Mouse (Mus musculus): ENCODE results near the gene Mecr. TPM values are rescaled to one million over a fixed set of nuclear protein-coding genes. Genes with fewer than 3 reads are reported as not detected.

The Mecr gene
- polyA plus RNA-seq, 1 experiment: 38.6 TPM

GRCm38 (mm10) chr4:131890692-131891091 is 47.4 kb downstream of the Mecr start:
- TF ChIP-seq USF1 (IDR thresholded peaks at IDR 0.05; ENCODE audit: low read depth) (no peak), SRF (IDR thresholded peaks at IDR 0.05; ENCODE audit: control insufficient read depth, insufficient read length, low read depth) (no peak), REST (IDR thresholded peaks at IDR 0.05; ENCODE audit: insufficient read depth, insufficient read length) (no peak), MYOD1 (IDR thresholded peaks at IDR 0.05; ENCODE audit: control insufficient read depth in 1 of 3, insufficient read length in 2 of 3, low read depth in 2 of 3) (no peak), TCF12 (IDR thresholded peaks at IDR 0.05; ENCODE audit: insufficient read depth, poor library complexity, severe bottlenecking) (no peak), CEBPB (IDR thresholded peaks at IDR 0.05; ENCODE audit: insufficient read depth, poor library complexity, severe bottlenecking) (no peak), POLR2AphosphoS2 (IDR thresholded peaks at IDR 0.05; ENCODE audit: insufficient read length, low read depth) (no peak), TCF3 (IDR thresholded peaks at IDR 0.05; ENCODE audit: insufficient read length, low read depth) (no peak), MYOG (IDR thresholded peaks at IDR 0.05; ENCODE audit: control insufficient read depth in 1 of 3, insufficient read depth in 1 of 3, insufficient read length in 2 of 3, low read depth in 2 of 3) (no peak), E2F4 (IDR thresholded peaks at IDR 0.05; ENCODE audit: insufficient read depth) (no peak), MAX (IDR thresholded peaks at IDR 0.05; ENCODE audit: low read depth) (no peak), POLR2A (IDR thresholded peaks at IDR 0.05; ENCODE audit: insufficient read length, low read depth) (no peak)
- Histone ChIP-seq H3K4me3 (no peak overlapping the region), H3K36me3 (ENCODE audit: control insufficient read depth, insufficient read depth) (peaks cover 50% of the 10 kb centered on the region), H3K79me2 (ENCODE audit: control insufficient read depth, insufficient read depth) (peaks cover 54% of the 10 kb centered on the region), H3ac (ENCODE audit: control insufficient read depth, insufficient read length) (no peak overlapping the region), H3K27me3 (ENCODE audit: control insufficient read depth, insufficient read depth, insufficient read length) (no peaks in the 10 kb centered on the region), H3K4me2 (ENCODE audit: low read depth) (no peak overlapping the region)

- Histone ChIP-seq H3K79me2 (ENCODE audit: control insufficient read depth, insufficient read depth) (no peaks in the 10 kb centered on the region), H3ac (ENCODE audit: control insufficient read depth, insufficient read length) (no peak overlapping the region), H3K36me3 (ENCODE audit: control insufficient read depth, insufficient read depth) (peaks cover 38% of the 10 kb centered on the region), H3K27me3 (ENCODE audit: control insufficient read depth, insufficient read depth, insufficient read length) (no peaks in the 10 kb centered on the region), H3K4me3 (no peak overlapping the region), H3K4me2 (ENCODE audit: low read depth) (no peak overlapping the region)
- no peak for TF ChIP-seq MYOG (IDR thresholded peaks at IDR 0.05; ENCODE audit: control insufficient read depth in 1 of 3, insufficient read depth in 1 of 3, insufficient read length in 2 of 3, low read depth in 2 of 3)
- TF ChIP-seq REST (IDR thresholded peaks at IDR 0.05; ENCODE audit: insufficient read depth, insufficient read length): no peak
- no peak for TF ChIP-seq CEBPB (IDR thresholded peaks at IDR 0.05; ENCODE audit: insufficient read depth, poor library complexity, severe bottlenecking)
- TF ChIP-seq MYOD1 (IDR thresholded peaks at IDR 0.05; ENCODE audit: control insufficient read depth in 1 of 3, insufficient read length in 2 of 3, low read depth in 2 of 3): no peak
- TF ChIP-seq TCF3 (IDR thresholded peaks at IDR 0.05; ENCODE audit: insufficient read length, low read depth): no peak
- TF ChIP-seq POLR2AphosphoS2 (IDR thresholded peaks at IDR 0.05; ENCODE audit: insufficient read length, low read depth): no peak
- no peak for TF ChIP-seq TCF12 (IDR thresholded peaks at IDR 0.05; ENCODE audit: insufficient read depth, poor library complexity, severe bottlenecking)
- no peak for TF ChIP-seq MAX (IDR thresholded peaks at IDR 0.05; ENCODE audit: low read depth)
- TF ChIP-seq E2F4 (IDR thresholded peaks at IDR 0.05; ENCODE audit: insufficient read depth): no peak
- TF ChIP-seq USF1 (IDR thresholded peaks at IDR 0.05; ENCODE audit: low read depth): no peak
- TF ChIP-seq SRF (IDR thresholded peaks at IDR 0.05; ENCODE audit: control insufficient read depth, insufficient read length, low read depth): no peak
- TF ChIP-seq POLR2A (IDR thresholded peaks at IDR 0.05; ENCODE audit: insufficient read length, low read depth): no peak
Observed at GRCm38 (mm10) chr4:131897109-131897508, 53.8 kb downstream of the Mecr start.

GRCm38 (mm10) chr4:131897787-131898186 is 54.5 kb downstream of the Mecr start:
- no peaks in the 10 kb centered on the region for H3K27me3 ChIP-seq (ENCODE audit: control insufficient read depth, insufficient read depth, insufficient read length)
- no peak overlapping the region for H3K4me2 ChIP-seq (ENCODE audit: low read depth)
- no peaks in the 10 kb centered on the region for H3K79me2 ChIP-seq (ENCODE audit: control insufficient read depth, insufficient read depth)
- TF ChIP-seq E2F4 (IDR thresholded peaks at IDR 0.05; ENCODE audit: insufficient read depth): no peak
- TF ChIP-seq REST (IDR thresholded peaks at IDR 0.05; ENCODE audit: insufficient read depth, insufficient read length): no peak
- no peak for TF ChIP-seq USF1 (IDR thresholded peaks at IDR 0.05; ENCODE audit: low read depth)
- TF ChIP-seq TCF12 (IDR thresholded peaks at IDR 0.05; ENCODE audit: insufficient read depth, poor library complexity, severe bottlenecking): no peak
- no peak for TF ChIP-seq CEBPB (IDR thresholded peaks at IDR 0.05; ENCODE audit: insufficient read depth, poor library complexity, severe bottlenecking)
- no peak for TF ChIP-seq TCF3 (IDR thresholded peaks at IDR 0.05; ENCODE audit: insufficient read length, low read depth)
- no peak for TF ChIP-seq POLR2AphosphoS2 (IDR thresholded peaks at IDR 0.05; ENCODE audit: insufficient read length, low read depth)
- no peak for TF ChIP-seq POLR2A (IDR thresholded peaks at IDR 0.05; ENCODE audit: insufficient read length, low read depth)
- no peak for TF ChIP-seq MAX (IDR thresholded peaks at IDR 0.05; ENCODE audit: low read depth)
- no peak for TF ChIP-seq SRF (IDR thresholded peaks at IDR 0.05; ENCODE audit: control insufficient read depth, insufficient read length, low read depth)
- TF ChIP-seq MYOD1 (IDR thresholded peaks at IDR 0.05; ENCODE audit: control insufficient read depth in 1 of 3, insufficient read length in 2 of 3, low read depth in 2 of 3): no peak
- no peak for TF ChIP-seq MYOG (IDR thresholded peaks at IDR 0.05; ENCODE audit: control insufficient read depth in 1 of 3, insufficient read depth in 1 of 3, insufficient read length in 2 of 3, low read depth in 2 of 3)
- peaks cover 32% of the 10 kb centered on the region for H3K36me3 ChIP-seq (ENCODE audit: control insufficient read depth, insufficient read depth)
- H3ac ChIP-seq (ENCODE audit: control insufficient read depth, insufficient read length): no peak overlapping the region
- no peak overlapping the region for H3K4me3 ChIP-seq

GRCm38 (mm10) chr4:131898503-131899179 is 55.4 kb downstream of the Mecr start:
- Histone ChIP-seq H3K79me2 (ENCODE audit: control insufficient read depth, insufficient read depth) (no peaks in the 10 kb centered on the region), H3ac (ENCODE audit: control insufficient read depth, insufficient read length) (no peak overlapping the region), H3K4me2 (ENCODE audit: low read depth) (no peak overlapping the region), H3K36me3 (ENCODE audit: control insufficient read depth, insufficient read depth) (peaks cover 28% of the 10 kb centered on the region), H3K27me3 (ENCODE audit: control insufficient read depth, insufficient read depth, insufficient read length) (no peaks in the 10 kb centered on the region), H3K4me3 (no peak overlapping the region)
- TF ChIP-seq POLR2A (IDR thresholded peaks at IDR 0.05; ENCODE audit: insufficient read length, low read depth) (no peak), MYOD1 (IDR thresholded peaks at IDR 0.05; ENCODE audit: control insufficient read depth in 1 of 3, insufficient read length in 2 of 3, low read depth in 2 of 3) (no peak)
